Mouse (Mus musculus): ENCODE results near the gene Phc2.

The Phc2 gene

DNA sequence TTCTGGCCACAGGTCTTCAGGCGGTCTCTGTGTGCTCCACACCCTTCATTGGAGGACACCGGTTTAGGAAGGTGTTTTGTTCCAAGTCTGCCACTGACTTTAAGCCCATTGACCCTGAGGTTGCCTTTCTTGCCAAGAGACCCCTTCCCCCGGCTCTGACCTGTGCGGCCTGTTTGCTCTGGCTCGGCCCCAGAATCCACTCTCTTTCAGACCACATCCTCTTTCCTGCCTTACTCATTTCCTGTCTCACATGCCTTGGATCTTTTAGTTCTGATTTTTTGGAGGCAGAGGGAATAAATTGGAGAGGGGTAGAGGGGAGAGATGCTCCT, 75.2 kb downstream of the Phc2 start:
- no peak overlapping the region for H3K4me3 ChIP-seq (replicated peaks; ENCODE audit: low read length)
- H3K4me1 ChIP-seq (replicated peaks; ENCODE audit: low read depth, low read length): peaks cover 49% of the 10 kb centered on the region
- H3K36me3 ChIP-seq (ENCODE audit: insufficient read depth, low read length): peaks cover 5% of the 10 kb centered on the region; the same call in 1 of the 2 replicates
- no peaks in the 10 kb centered on the region for H3K9me3 ChIP-seq (ENCODE audit: low read length)
- H3K27me3 ChIP-seq (ENCODE audit: insufficient read depth, low read length): peaks cover 45% of the 10 kb centered on the region
- TF ChIP-seq CTCF (conservative IDR thresholded peaks at IDR 0.05; ENCODE audit: low read length): no peak
- no peak for TF ChIP-seq POU5F1 (IDR thresholded peaks at IDR 0.05; ENCODE audit: borderline replicate concordance, low read length)
- TF ChIP-seq NANOG (IDR thresholded peaks at IDR 0.05; ENCODE audit: borderline replicate concordance, low read length): no peak

- Histone ChIP-seq H3K27me3 (ENCODE audit: insufficient read depth, low read length) (peaks cover 39% of the 10 kb centered on the region), H3K4me3 (replicated peaks; ENCODE audit: low read length) (no peak overlapping the region), H3K36me3 (ENCODE audit: insufficient read depth, low read length) (peaks cover 5% of the 10 kb centered on the region; the same call in 1 of the 2 replicates), H3K9me3 (ENCODE audit: low read length) (no peaks in the 10 kb centered on the region), H3K4me1 (replicated peaks; ENCODE audit: low read depth, low read length) (peaks cover 55% of the 10 kb centered on the region)
- TF ChIP-seq NANOG (IDR thresholded peaks at IDR 0.05; ENCODE audit: borderline replicate concordance, low read length) (no peak), POU5F1 (IDR thresholded peaks at IDR 0.05; ENCODE audit: borderline replicate concordance, low read length) (no peak), CTCF (conservative IDR thresholded peaks at IDR 0.05; ENCODE audit: low read length) (no peak)
These were observed 75.8 kb downstream of the Phc2 start for GRCm38 (mm10) chr4:128730271-128730670.

DNA sequence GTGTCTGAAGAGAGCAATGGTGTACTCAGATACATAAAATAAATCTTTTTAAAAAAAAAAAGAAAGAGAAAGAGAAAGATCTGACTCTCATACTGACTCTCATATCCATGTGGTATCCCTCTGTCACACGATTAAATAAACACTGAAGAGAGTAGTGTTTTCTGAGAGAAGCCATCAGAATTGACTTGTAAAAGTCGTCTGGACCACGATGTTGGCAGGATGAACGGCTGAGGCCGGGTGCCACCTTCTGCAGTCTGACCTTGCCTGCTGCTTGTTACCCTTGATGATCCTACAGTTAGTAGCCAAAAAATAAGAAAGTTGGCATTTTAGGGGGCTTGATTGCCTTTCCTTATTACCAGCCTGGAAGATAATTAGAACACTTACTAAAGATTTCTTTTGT, 78.3 kb downstream of the Phc2 start:
- H3K4me3 ChIP-seq (replicated peaks; ENCODE audit: low read length): no peak overlapping the region
- peaks cover 72% of the 10 kb centered on the region for H3K4me1 ChIP-seq (replicated peaks; ENCODE audit: low read depth, low read length)
- peaks cover 21% of the 10 kb centered on the region for H3K27me3 ChIP-seq (ENCODE audit: insufficient read depth, low read length)
- no peak for TF ChIP-seq NANOG (IDR thresholded peaks at IDR 0.05; ENCODE audit: borderline replicate concordance, low read length)
- TF ChIP-seq CTCF (conservative IDR thresholded peaks at IDR 0.05; ENCODE audit: low read length): no peak
- TF ChIP-seq POU5F1 (IDR thresholded peaks at IDR 0.05; ENCODE audit: borderline replicate concordance, low read length): no peak
- H3K9me3 ChIP-seq (ENCODE audit: low read length): no peaks in the 10 kb centered on the region
- peaks cover 5% of the 10 kb centered on the region; the same call in 1 of the 2 replicates for H3K36me3 ChIP-seq (ENCODE audit: insufficient read depth, low read length)

DNA sequence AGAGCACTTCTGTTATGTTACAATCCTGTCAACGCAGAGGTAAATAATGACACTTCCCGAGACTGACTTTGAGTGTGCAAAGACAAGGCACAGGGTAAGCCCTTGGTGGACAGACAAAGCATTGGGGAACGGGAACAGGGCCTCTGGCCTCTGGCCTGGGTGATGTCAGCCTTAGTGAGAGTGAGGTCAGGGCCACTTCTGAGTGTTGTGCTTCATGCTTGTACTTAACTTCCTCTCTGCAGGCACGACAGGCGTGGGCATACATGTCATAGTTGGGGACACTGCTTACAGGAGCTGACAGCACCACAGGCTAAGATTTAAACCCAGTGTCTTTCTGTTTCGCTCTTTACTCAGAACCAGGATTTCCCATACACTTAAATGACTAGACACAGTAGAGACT, 79.0 kb downstream of the Phc2 start:
- peaks cover 18% of the 10 kb centered on the region for H3K27me3 ChIP-seq (ENCODE audit: insufficient read depth, low read length)
- peaks cover 73% of the 10 kb centered on the region for H3K4me1 ChIP-seq (replicated peaks; ENCODE audit: low read depth, low read length)
- peaks cover 5% of the 10 kb centered on the region; the same call in 1 of the 2 replicates for H3K36me3 ChIP-seq (ENCODE audit: insufficient read depth, low read length)
- TF ChIP-seq POU5F1 (IDR thresholded peaks at IDR 0.05; ENCODE audit: borderline replicate concordance, low read length): no peak
- no peak for TF ChIP-seq NANOG (IDR thresholded peaks at IDR 0.05; ENCODE audit: borderline replicate concordance, low read length)
- no peak for TF ChIP-seq CTCF (conservative IDR thresholded peaks at IDR 0.05; ENCODE audit: low read length)
- H3K9me3 ChIP-seq (ENCODE audit: low read length): no peaks in the 10 kb centered on the region
- no peak overlapping the region for H3K4me3 ChIP-seq (replicated peaks; ENCODE audit: low read length)

DNA sequence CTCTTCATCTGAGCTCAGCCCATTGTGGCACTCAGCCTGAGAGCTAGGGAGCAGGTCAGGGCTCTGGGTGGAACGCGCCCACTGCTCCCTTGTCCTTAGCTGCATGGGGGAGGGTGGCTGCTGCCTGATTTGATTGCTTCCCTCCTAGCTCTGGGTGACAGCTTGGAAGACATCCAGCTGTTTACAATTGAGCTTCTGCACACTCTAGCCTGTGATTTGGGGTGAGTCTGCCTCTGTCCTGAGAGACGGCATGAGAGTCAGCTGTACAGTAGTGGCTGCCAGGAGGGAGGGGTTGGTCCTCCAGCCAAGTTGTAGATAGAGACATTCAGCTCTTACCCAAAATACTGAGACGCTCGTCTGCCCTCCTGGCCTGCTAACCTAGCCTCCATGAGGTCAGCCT, 79.7 kb downstream of the Phc2 start:
- H3K4me3 ChIP-seq (replicated peaks; ENCODE audit: low read length): no peak overlapping the region
- peaks cover 66% of the 10 kb centered on the region for H3K4me1 ChIP-seq (replicated peaks; ENCODE audit: low read depth, low read length)
- H3K9me3 ChIP-seq (ENCODE audit: low read length): no peaks in the 10 kb centered on the region
- no peak for TF ChIP-seq NANOG (IDR thresholded peaks at IDR 0.05; ENCODE audit: borderline replicate concordance, low read length)
- H3K36me3 ChIP-seq (ENCODE audit: insufficient read depth, low read length): peaks cover 5% of the 10 kb centered on the region; the same call in 1 of the 2 replicates
- peaks cover 11% of the 10 kb centered on the region for H3K27me3 ChIP-seq (ENCODE audit: insufficient read depth, low read length)

GRCm38 (mm10) chr4:128734721-128735671, 80.5 kb downstream of the Phc2 start:
- Histone ChIP-seq H3K9me3 (ENCODE audit: low read length) (no peaks in the 10 kb centered on the region), H3K4me1 (replicated peaks; ENCODE audit: low read depth, low read length) (peaks cover 58% of the 10 kb centered on the region), H3K36me3 (ENCODE audit: insufficient read depth, low read length) (peaks cover 5% of the 10 kb centered on the region; the same call in 1 of the 2 replicates), H3K4me3 (replicated peaks; ENCODE audit: low read length) (peak overlapping the region; percentile 39), H3K27me3 (ENCODE audit: insufficient read depth, low read length) (peaks cover 3% of the 10 kb centered on the region; the same call in 1 of the 2 replicates)
- TF ChIP-seq NANOG (IDR thresholded peaks at IDR 0.05; ENCODE audit: borderline replicate concordance, low read length) (no peak), POU5F1 (IDR thresholded peaks at IDR 0.05; ENCODE audit: borderline replicate concordance, low read length) (no peak), CTCF (conservative IDR thresholded peaks at IDR 0.05; ENCODE audit: low read length) (no peak)

GRCm38 (mm10) chr4:128737137-128737589, 82.7 kb downstream of the Phc2 start:
- Histone ChIP-seq H3K4me3 (replicated peaks; ENCODE audit: low read length) (peak overlapping the region; percentile 41; the same call in 1 of the 2 replicates), H3K4me1 (replicated peaks; ENCODE audit: low read depth, low read length) (peaks cover 57% of the 10 kb centered on the region), H3K9me3 (ENCODE audit: low read length) (no peaks in the 10 kb centered on the region), H3K27me3 (ENCODE audit: insufficient read depth, low read length) (no peaks in the 10 kb centered on the region), H3K36me3 (ENCODE audit: insufficient read depth, low read length) (no peaks in the 10 kb centered on the region)
- no peak for TF ChIP-seq NANOG (IDR thresholded peaks at IDR 0.05; ENCODE audit: borderline replicate concordance, low read length)
- no peak for TF ChIP-seq CTCF (conservative IDR thresholded peaks at IDR 0.05; ENCODE audit: low read length)
- TF ChIP-seq POU5F1 (IDR thresholded peaks at IDR 0.05; ENCODE audit: borderline replicate concordance, low read length): no peak

DNA sequence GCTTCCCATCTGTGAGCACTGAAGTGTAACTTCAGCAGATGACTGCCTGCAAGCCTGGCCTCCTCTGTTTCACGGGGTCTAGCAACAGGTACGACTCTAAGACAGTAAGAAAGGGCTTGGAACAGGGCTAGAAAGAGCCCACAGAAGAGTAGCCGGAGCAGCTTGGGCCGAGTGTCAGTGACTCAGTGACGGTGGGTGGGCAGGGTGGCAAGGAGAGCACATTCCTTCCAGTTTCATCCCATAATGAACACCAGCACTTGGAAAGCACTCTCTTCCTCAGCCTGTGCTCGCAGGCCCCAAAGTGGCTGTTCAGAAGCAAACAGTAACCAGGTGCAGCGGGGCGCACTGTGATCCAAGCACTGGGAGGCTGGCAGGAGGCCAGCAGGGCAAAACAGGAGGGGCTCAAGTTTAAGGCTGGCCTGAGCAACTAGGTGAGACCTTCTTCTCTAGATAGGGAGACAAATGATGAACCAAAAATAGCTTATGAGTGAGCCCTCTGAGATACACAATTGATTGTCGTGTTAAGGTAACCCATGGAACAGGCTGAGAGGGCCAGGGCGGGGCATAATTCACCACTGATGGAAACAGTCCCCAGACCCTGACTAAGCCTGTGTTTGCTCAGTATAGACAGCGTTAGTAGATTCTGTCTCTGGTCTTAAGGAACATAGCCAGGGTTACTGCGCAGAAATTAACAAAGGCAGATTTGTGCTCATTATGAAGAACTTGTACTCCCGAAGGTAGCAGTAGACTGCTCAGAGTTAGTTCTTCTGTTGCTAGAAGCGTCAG, 83.5 kb downstream of the Phc2 start:
- Histone ChIP-seq H3K36me3 (ENCODE audit: insufficient read depth, low read length) (no peaks in the 10 kb centered on the region), H3K27me3 (ENCODE audit: insufficient read depth, low read length) (no peaks in the 10 kb centered on the region), H3K9me3 (ENCODE audit: low read length) (no peaks in the 10 kb centered on the region), H3K4me1 (replicated peaks; ENCODE audit: low read depth, low read length) (peaks cover 63% of the 10 kb centered on the region), H3K4me3 (replicated peaks; ENCODE audit: low read length) (peak overlapping the region; percentile 41)
- no peak for TF ChIP-seq CTCF (conservative IDR thresholded peaks at IDR 0.05; ENCODE audit: low read length)
- TF ChIP-seq NANOG (IDR thresholded peaks at IDR 0.05; ENCODE audit: borderline replicate concordance, low read length): no peak

All from E14TG2a.4 (cell line).